Mouse (Mus musculus): ENCODE results near the gene Mboat7. TPM values are rescaled to one million over a fixed set of nuclear protein-coding genes. Genes with fewer than 3 reads are reported as not detected.
"Not testable (repeated sequence)": the region's sequence is repeated elsewhere in the genome, so short reads cannot be mapped to it uniquely, and the experiment has no call there.

Mboat7 gene
- total and polyA plus RNA-seq, 3 experiments = 21.3 to 57.0 (median 36.2) TPM

- Histone ChIP-seq H3K36me3 (replicated peaks) (peaks cover 49% of the 10 kb centered on the region), H3K27me3 (ENCODE audit: insufficient read depth, low read length) (no peaks in the 10 kb centered on the region)
Observed at GRCm38 (mm10) chr7:3703879-3704441, 10.6 kb upstream of the Mboat7 start, which contains the start of gene Rps9. TSS of gene Rps9 (plus strand) at chr7:3703993.

GRCm38 (mm10) chr7:3703148-3703878, 10.0 kb upstream of the Mboat7 start:
- peak overlapping the region; percentile 75 for H3K4me3 ChIP-seq (ENCODE audit: low read depth, low read length)
- DNase-seq (ENCODE audit: low spot score) (no peak), ATAC-seq (ENCODE audit: extremely low read depth, insufficient number of reproducible peaks, low FRiP score, poor library complexity, severe bottlenecking) (no peak)
- peaks cover 52% of the 10 kb centered on the region for H3K36me3 ChIP-seq (replicated peaks)
- H3K4me1 ChIP-seq (ENCODE audit: insufficient read depth, low read depth, low read length) = peaks cover 23% of the 10 kb centered on the region
- H3K9me3 ChIP-seq (replicated peaks) = no peaks in the 10 kb centered on the region
- TF ChIP-seq GATA1 (IDR thresholded peaks at IDR 0.05; ENCODE audit: borderline replicate concordance, low read length) = no peak
- no peak for TF ChIP-seq TAL1 (conservative IDR thresholded peaks at IDR 0.05; ENCODE audit: low read depth, low read length)
- H3K27me3 ChIP-seq (ENCODE audit: insufficient read depth, low read length) = no peaks in the 10 kb centered on the region

More at GRCm38 (mm10) chr7:3703879-3704441, 10.6 kb upstream of the Mboat7 start, which contains the start of gene Rps9:
- peak within 1 kb of the TSS; percentile 75 for H3K4me3 ChIP-seq (ENCODE audit: low read depth, low read length)
- no peaks in the 10 kb centered on the region for H3K9me3 ChIP-seq (replicated peaks)
- TF ChIP-seq POLR2AphosphoS5 (IDR thresholded peaks at IDR 0.05; ENCODE audit: insufficient replicate concordance, low read depth, low read length) (peak; percentile 97), GATA1 (IDR thresholded peaks at IDR 0.05; ENCODE audit: borderline replicate concordance, low read length) (no peak), GATA2 (IDR thresholded peaks at IDR 0.05; ENCODE audit: borderline replicate concordance, low read depth, low read length) (no peak)
- peak; percentile 73 for DNase-seq (ENCODE audit: low spot score)
- peaks cover 23% of the 10 kb centered on the region for H3K4me1 ChIP-seq (ENCODE audit: insufficient read depth, low read depth, low read length)
- ATAC-seq (ENCODE audit: extremely low read depth, insufficient number of reproducible peaks, low FRiP score, poor library complexity, severe bottlenecking) = peak; percentile 79

- TF ChIP-seq GATA1 (IDR thresholded peaks at IDR 0.05; ENCODE audit: borderline replicate concordance, low read length) = no peak
- no peak for TF ChIP-seq CTCF (IDR thresholded peaks at IDR 0.05; ENCODE audit: low read depth, low read length)
- TF ChIP-seq GATA2 (IDR thresholded peaks at IDR 0.05; ENCODE audit: borderline replicate concordance, low read depth, low read length) = no peak
- no peak for TF ChIP-seq TAL1 (conservative IDR thresholded peaks at IDR 0.05; ENCODE audit: low read depth, low read length)
- TF ChIP-seq POLR2AphosphoS5 (IDR thresholded peaks at IDR 0.05; ENCODE audit: insufficient replicate concordance, low read depth, low read length) = no peak
- Histone ChIP-seq H3K27me3 (ENCODE audit: insufficient read depth, low read length) (no peaks in the 10 kb centered on the region), H3K36me3 (replicated peaks) (peaks cover 50% of the 10 kb centered on the region), H3K4me1 (ENCODE audit: insufficient read depth, low read depth, low read length) (peaks cover 23% of the 10 kb centered on the region), H3K4me3 (ENCODE audit: low read depth, low read length) (no peak overlapping the region), H3K9me3 (replicated peaks) (no peaks in the 10 kb centered on the region)
- ATAC-seq (ENCODE audit: extremely low read depth, insufficient number of reproducible peaks, low FRiP score, poor library complexity, severe bottlenecking) (no peak), DNase-seq (ENCODE audit: low spot score) (no peak)
Observed at GRCm38 (mm10) chr7:3698471-3698870, 5.1 kb upstream of the Mboat7 start.

GRCm38 (mm10) chr7:3694949-3695305, 1.6 kb upstream of the Mboat7 start:
- H3K36me3 ChIP-seq (replicated peaks) = peaks cover 54% of the 10 kb centered on the region
- peaks cover 39% of the 10 kb centered on the region for H3K4me1 ChIP-seq (ENCODE audit: insufficient read depth, low read depth, low read length)
- H3K27me3 ChIP-seq (ENCODE audit: insufficient read depth, low read length); DNase-seq (ENCODE audit: low spot score); H3K9me3 ChIP-seq (replicated peaks); ATAC-seq (ENCODE audit: extremely low read depth, insufficient number of reproducible peaks, low FRiP score, poor library complexity, severe bottlenecking): not testable (repeated sequence)
- H3K4me3 ChIP-seq (ENCODE audit: low read depth, low read length) = peak overlapping the region; percentile 88

GRCm38 (mm10) chr7:3694076-3694948, 989 bp upstream of the Mboat7 start:
- Histone ChIP-seq H3K9me3 (replicated peaks) (no peaks in the 10 kb centered on the region), H3K4me1 (ENCODE audit: insufficient read depth, low read depth, low read length) (peaks cover 39% of the 10 kb centered on the region), H3K4me3 (ENCODE audit: low read depth, low read length) (peak overlapping the region; percentile 88), H3K36me3 (replicated peaks) (peaks cover 54% of the 10 kb centered on the region), H3K27me3 (ENCODE audit: insufficient read depth, low read length) (no peaks in the 10 kb centered on the region)
- peak; percentile 16; the same call in 1 of the 2 replicates for ATAC-seq (ENCODE audit: extremely low read depth, insufficient number of reproducible peaks, low FRiP score, poor library complexity, severe bottlenecking)
- peak; percentile 68 for DNase-seq (ENCODE audit: low spot score)
- TF ChIP-seq TAL1 (conservative IDR thresholded peaks at IDR 0.05; ENCODE audit: low read depth, low read length) (no peak), GATA1 (IDR thresholded peaks at IDR 0.05; ENCODE audit: borderline replicate concordance, low read length) (no peak), CTCF (IDR thresholded peaks at IDR 0.05; ENCODE audit: low read depth, low read length) (no peak), GATA2 (IDR thresholded peaks at IDR 0.05; ENCODE audit: borderline replicate concordance, low read depth, low read length) (no peak), POLR2AphosphoS5 (IDR thresholded peaks at IDR 0.05; ENCODE audit: insufficient replicate concordance, low read depth, low read length) (no peak)

- Histone ChIP-seq H3K4me3 (ENCODE audit: low read depth, low read length) (peak overlapping the region; percentile 88), H3K36me3 (replicated peaks) (peaks cover 54% of the 10 kb centered on the region), H3K4me1 (ENCODE audit: insufficient read depth, low read depth, low read length) (peaks cover 39% of the 10 kb centered on the region), H3K27me3 (ENCODE audit: insufficient read depth, low read length) (no peaks in the 10 kb centered on the region), H3K9me3 (replicated peaks) (no peaks in the 10 kb centered on the region)
- no peak for DNase-seq (ENCODE audit: low spot score)
- no peak for ATAC-seq (ENCODE audit: extremely low read depth, insufficient number of reproducible peaks, low FRiP score, poor library complexity, severe bottlenecking)
- TF ChIP-seq TAL1 (conservative IDR thresholded peaks at IDR 0.05; ENCODE audit: low read depth, low read length) (no peak), CTCF (IDR thresholded peaks at IDR 0.05; ENCODE audit: low read depth, low read length) (no peak), POLR2AphosphoS5 (IDR thresholded peaks at IDR 0.05; ENCODE audit: insufficient replicate concordance, low read depth, low read length) (no peak), GATA1 (IDR thresholded peaks at IDR 0.05; ENCODE audit: borderline replicate concordance, low read length) (no peak), GATA2 (IDR thresholded peaks at IDR 0.05; ENCODE audit: borderline replicate concordance, low read depth, low read length) (no peak)
Observed at GRCm38 (mm10) chr7:3693809-3694075, 419 bp upstream of the Mboat7 start.

All from G1E (cell line).